Mouse (Mus musculus): ENCODE results near the gene BC052040. TPM values are rescaled to one million over a fixed set of nuclear protein-coding genes. Genes with fewer than 3 reads are reported as not detected.

The BC052040 gene
- polyA plus RNA-seq, 1 experiment, result 2.8 TPM

- no peak for DNase-seq
- Histone ChIP-seq H3K36me3 (ENCODE audit: control insufficient read depth, insufficient read depth, low read length) (no peaks in the 10 kb centered on the region), H3K4me1 (ENCODE audit: control insufficient read depth, insufficient read depth, low read length) (no peaks in the 10 kb centered on the region), H3K4me3 (ENCODE audit: insufficient read depth, low read depth, low read length) (no peak overlapping the region), H3K27ac (ENCODE audit: insufficient read depth, low read depth, low read length) (no peak overlapping the region), H3K27me3 (replicated peaks; ENCODE audit: control insufficient read depth, insufficient read depth, low read length) (no peaks in the 10 kb centered on the region)
- TF ChIP-seq POLR2A (IDR thresholded peaks at IDR 0.05; ENCODE audit: low read depth, low read length), result no peak
- TF ChIP-seq CTCF (conservative IDR thresholded peaks at IDR 0.05; ENCODE audit: insufficient read depth, insufficient read length, low read depth, low read length), result no peak
- WGBS, result 93% methylated on average over 3 of the region's 3 CpGs
Measured at GRCm38 (mm10) chr2:115613830-115614520, 32.5 kb downstream of the BC052040 start.

GRCm38 (mm10) chr2:115628471-115628870, 47.0 kb downstream of the BC052040 start:
- no peaks in the 10 kb centered on the region for H3K27me3 ChIP-seq (replicated peaks; ENCODE audit: control insufficient read depth, insufficient read depth, low read length)
- H3K27ac ChIP-seq (ENCODE audit: insufficient read depth, low read depth, low read length), result no peak overlapping the region
- H3K36me3 ChIP-seq (ENCODE audit: control insufficient read depth, insufficient read depth, low read length), result no peaks in the 10 kb centered on the region
- DNase-seq, result peak; percentile 55
- TF ChIP-seq POLR2A (IDR thresholded peaks at IDR 0.05; ENCODE audit: low read depth, low read length) (no peak), CTCF (conservative IDR thresholded peaks at IDR 0.05; ENCODE audit: insufficient read depth, insufficient read length, low read depth, low read length) (no peak)
- 65% methylated on average over 4 of the region's 4 CpGs for WGBS
- H3K4me3 ChIP-seq (ENCODE audit: insufficient read depth, low read depth, low read length), result no peak overlapping the region
- 0 out of 2 replicates have a peak, but pooled peaks cover 3% of the 10 kb centered on the region for H3K4me1 ChIP-seq (ENCODE audit: control insufficient read depth, insufficient read depth, low read length)

GRCm38 (mm10) chr2:115631031-115631434, 49.5 kb downstream of the BC052040 start:
- Histone ChIP-seq H3K27me3 (replicated peaks; ENCODE audit: control insufficient read depth, insufficient read depth, low read length) (no peaks in the 10 kb centered on the region), H3K36me3 (ENCODE audit: control insufficient read depth, insufficient read depth, low read length) (no peaks in the 10 kb centered on the region), H3K4me3 (ENCODE audit: insufficient read depth, low read depth, low read length) (no peak overlapping the region), H3K4me1 (ENCODE audit: control insufficient read depth, insufficient read depth, low read length) (0 out of 2 replicates have a peak, but pooled peaks cover 3% of the 10 kb centered on the region), H3K27ac (ENCODE audit: insufficient read depth, low read depth, low read length) (no peak overlapping the region)
- no peak for TF ChIP-seq CTCF (conservative IDR thresholded peaks at IDR 0.05; ENCODE audit: insufficient read depth, insufficient read length, low read depth, low read length)
- TF ChIP-seq POLR2A (IDR thresholded peaks at IDR 0.05; ENCODE audit: low read depth, low read length), result no peak
- 74% methylated on average over 5 of the region's 5 CpGs for WGBS
- DNase-seq, result no peak

- TF ChIP-seq POLR2A (IDR thresholded peaks at IDR 0.05; ENCODE audit: low read depth, low read length) (no peak), CTCF (conservative IDR thresholded peaks at IDR 0.05; ENCODE audit: insufficient read depth, insufficient read length, low read depth, low read length) (no peak)
- H3K27me3 ChIP-seq (replicated peaks; ENCODE audit: control insufficient read depth, insufficient read depth, low read length), result no peaks in the 10 kb centered on the region
- H3K4me1 ChIP-seq (ENCODE audit: control insufficient read depth, insufficient read depth, low read length), result 0 out of 2 replicates have a peak, but pooled peaks cover 3% of the 10 kb centered on the region
- no peak overlapping the region for H3K4me3 ChIP-seq (ENCODE audit: insufficient read depth, low read depth, low read length)
- 89% methylated on average over 4 of the region's 4 CpGs for WGBS
- DNase-seq, result no peak
- H3K36me3 ChIP-seq (ENCODE audit: control insufficient read depth, insufficient read depth, low read length), result no peaks in the 10 kb centered on the region
- no peak overlapping the region for H3K27ac ChIP-seq (ENCODE audit: insufficient read depth, low read depth, low read length)
Measured at GRCm38 (mm10) chr2:115631826-115632225, 50.3 kb downstream of the BC052040 start.

- Histone ChIP-seq H3K4me3 (ENCODE audit: insufficient read depth, low read depth, low read length) (no peak overlapping the region), H3K36me3 (ENCODE audit: control insufficient read depth, insufficient read depth, low read length) (no peaks in the 10 kb centered on the region), H3K27me3 (replicated peaks; ENCODE audit: control insufficient read depth, insufficient read depth, low read length) (no peaks in the 10 kb centered on the region), H3K27ac (ENCODE audit: insufficient read depth, low read depth, low read length) (no peak overlapping the region), H3K4me1 (ENCODE audit: control insufficient read depth, insufficient read depth, low read length) (no peaks in the 10 kb centered on the region)
- no peak for TF ChIP-seq CTCF (conservative IDR thresholded peaks at IDR 0.05; ENCODE audit: insufficient read depth, insufficient read length, low read depth, low read length)
- TF ChIP-seq POLR2A (IDR thresholded peaks at IDR 0.05; ENCODE audit: low read depth, low read length), result no peak
- WGBS, result 89% methylated on average over 2 of the region's 2 CpGs
- no peak for DNase-seq
Measured at GRCm38 (mm10) chr2:115650203-115650602, 68.7 kb downstream of the BC052040 start.

- no peaks in the 10 kb centered on the region for H3K36me3 ChIP-seq (ENCODE audit: control insufficient read depth, insufficient read depth, low read length)
- H3K4me1 ChIP-seq (ENCODE audit: control insufficient read depth, insufficient read depth, low read length), result no peaks in the 10 kb centered on the region
- H3K27me3 ChIP-seq (replicated peaks; ENCODE audit: control insufficient read depth, insufficient read depth, low read length), result no peaks in the 10 kb centered on the region
- DNase-seq, result no peak
- WGBS, result 69% methylated on average over 8 of the region's 8 CpGs
- TF ChIP-seq POLR2A (IDR thresholded peaks at IDR 0.05; ENCODE audit: low read depth, low read length), result no peak
- no peak for TF ChIP-seq CTCF (conservative IDR thresholded peaks at IDR 0.05; ENCODE audit: insufficient read depth, insufficient read length, low read depth, low read length)
- no peak overlapping the region for H3K27ac ChIP-seq (ENCODE audit: insufficient read depth, low read depth, low read length)
- no peak overlapping the region for H3K4me3 ChIP-seq (ENCODE audit: insufficient read depth, low read depth, low read length)
Measured at GRCm38 (mm10) chr2:115659712-115660111, 78.2 kb downstream of the BC052040 start.

- Histone ChIP-seq H3K27me3 (replicated peaks; ENCODE audit: control insufficient read depth, insufficient read depth, low read length) (no peaks in the 10 kb centered on the region), H3K36me3 (ENCODE audit: control insufficient read depth, insufficient read depth, low read length) (no peaks in the 10 kb centered on the region), H3K4me1 (ENCODE audit: control insufficient read depth, insufficient read depth, low read length) (no peaks in the 10 kb centered on the region), H3K4me3 (ENCODE audit: insufficient read depth, low read depth, low read length) (no peak overlapping the region), H3K27ac (ENCODE audit: insufficient read depth, low read depth, low read length) (no peak overlapping the region)
- 88% methylated on average over 6 of the region's 6 CpGs for WGBS
- no peak for TF ChIP-seq CTCF (conservative IDR thresholded peaks at IDR 0.05; ENCODE audit: insufficient read depth, insufficient read length, low read depth, low read length)
- no peak for TF ChIP-seq POLR2A (IDR thresholded peaks at IDR 0.05; ENCODE audit: low read depth, low read length)
- DNase-seq, result no peak
Measured at GRCm38 (mm10) chr2:115660213-115661120, 79.0 kb downstream of the BC052040 start.

Measured in kidney, adult 2 months (tissue).